Mouse (Mus musculus): ENCODE results near the gene B2m.

Gene B2m

DNA sequence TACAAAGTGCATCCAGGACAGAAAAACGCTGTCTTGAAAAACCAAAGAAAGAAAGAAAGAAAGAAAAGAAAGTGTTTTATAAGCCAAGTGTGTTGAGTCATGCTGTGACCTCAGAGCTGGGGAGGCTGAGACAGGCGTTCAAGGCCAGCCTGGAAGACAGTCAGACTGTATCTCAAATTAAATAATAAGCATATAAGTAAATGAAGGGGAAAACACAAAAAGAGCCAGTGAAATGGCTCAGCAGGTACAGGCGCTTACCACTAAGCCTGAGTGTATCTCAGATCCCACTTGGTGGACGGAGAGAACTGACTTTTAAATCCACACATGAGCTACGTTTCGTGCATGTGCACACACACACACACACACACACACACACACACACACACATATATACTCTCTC lies 1.8 kb downstream of the B2m start:
- no peak for DNase-seq (ENCODE audit: extremely low spot score, low read depth, low spot score)

GRCm38 (mm10) chr2:122149716-122150115 lies 2.2 kb downstream of the B2m start:
- no peak for DNase-seq (ENCODE audit: extremely low spot score, low read depth, low spot score)

DNA sequence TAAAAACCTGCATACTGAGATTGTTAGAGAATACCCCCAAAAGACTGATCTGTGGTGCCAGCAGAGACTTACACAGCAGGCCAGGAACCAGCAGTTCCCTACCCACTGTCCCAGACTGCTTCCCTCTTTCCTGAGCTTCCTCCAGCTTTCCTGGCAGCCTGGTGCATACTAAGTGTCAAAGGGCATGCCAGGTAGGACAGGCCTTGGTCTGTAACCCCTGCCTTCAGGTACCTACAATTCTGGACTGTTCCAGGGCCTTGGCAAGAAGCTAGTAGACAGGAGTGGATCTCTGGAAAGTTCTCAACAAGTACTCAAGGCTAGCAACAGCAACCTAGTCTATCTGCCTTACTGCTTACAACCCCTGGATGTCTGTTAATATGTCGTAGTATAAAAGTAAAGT lies 3.7 kb downstream of the B2m start:
- DNase-seq (ENCODE audit: extremely low spot score, low read depth, low spot score): no peak

GRCm38 (mm10) chr2:122152850-122153249 lies 5.4 kb downstream of the B2m start:
- DNase-seq (ENCODE audit: extremely low spot score, low read depth, low spot score): no peak

GRCm38 (mm10) chr2:122153681-122154365 lies 6.3 kb downstream of the B2m start:
- no peak for DNase-seq (ENCODE audit: extremely low spot score, low read depth, low spot score)

DNA sequence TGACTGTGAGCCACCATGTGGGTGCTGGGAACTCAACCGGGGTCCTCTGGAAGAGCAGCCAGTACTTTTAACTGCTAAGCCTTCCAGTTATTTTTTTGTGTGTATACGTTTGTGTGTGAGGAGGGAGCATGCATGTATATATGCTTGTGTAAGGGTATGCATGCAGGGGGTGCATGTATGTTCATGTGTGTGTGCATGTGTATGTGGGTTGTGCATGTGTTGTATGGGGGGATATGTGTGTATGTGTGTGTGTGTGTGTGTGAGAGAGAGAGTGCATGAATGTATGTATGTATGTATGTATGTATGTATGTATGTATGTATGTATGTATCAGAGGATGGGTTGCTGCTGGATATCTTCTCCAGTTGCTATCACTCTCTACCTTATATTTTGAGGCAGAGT lies 7.0 kb downstream of the B2m start:
- DNase-seq (ENCODE audit: extremely low spot score, low read depth, low spot score): no peak

DNA sequence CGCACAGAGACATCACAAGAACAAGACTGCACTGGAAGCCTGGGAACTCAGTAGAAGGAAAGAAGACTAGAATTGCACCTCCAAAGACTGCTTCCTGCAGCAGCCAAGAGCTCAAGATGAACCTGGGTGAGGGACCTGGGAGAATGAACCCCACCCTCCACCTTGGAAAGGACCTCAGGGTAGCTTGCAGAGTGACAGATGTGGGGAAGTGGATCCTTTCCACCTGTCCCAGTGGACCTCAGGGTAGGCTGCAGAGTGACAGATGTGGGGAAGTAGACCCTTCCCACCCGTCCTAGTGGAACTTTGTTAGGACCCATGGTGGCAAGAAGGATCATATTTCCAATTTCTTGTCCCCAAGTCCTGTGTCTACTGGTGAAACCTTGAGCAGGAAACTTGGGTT lies 7.8 kb downstream of the B2m start:
- no peak for DNase-seq (ENCODE audit: extremely low spot score, low read depth, low spot score)

GRCm38 (mm10) chr2:122156051-122156700 lies 8.7 kb downstream of the B2m start:
- no peak for DNase-seq (ENCODE audit: extremely low spot score, low read depth, low spot score)

- DNase-seq (ENCODE audit: extremely low spot score, low read depth, low spot score): no peak
Measured at GRCm38 (mm10) chr2:122157561-122157960, 10.1 kb downstream of the B2m start.

GRCm38 (mm10) chr2:122158362-122158802 lies 10.9 kb downstream of the B2m start:
- no peak for DNase-seq (ENCODE audit: extremely low spot score, low read depth, low spot score)

DNA sequence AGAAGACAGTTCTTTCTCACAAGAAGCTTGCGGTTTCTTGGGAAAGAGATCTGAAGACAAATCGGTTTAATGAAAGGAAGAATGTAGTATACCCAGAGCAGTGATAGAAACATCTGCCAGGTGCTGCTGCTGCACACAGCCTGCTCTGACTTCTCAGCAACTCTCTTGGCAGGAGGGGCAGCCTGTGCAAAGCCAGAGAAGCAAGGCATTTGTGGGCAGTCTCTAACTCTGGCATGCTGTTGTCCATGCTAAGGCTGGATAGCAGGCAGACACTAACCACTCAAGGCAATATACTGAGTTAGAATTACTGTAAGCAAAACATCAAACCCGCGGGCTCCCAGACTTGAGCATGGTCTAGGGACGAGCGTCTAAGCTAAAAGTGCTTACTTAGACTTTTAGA lies 12.2 kb downstream of the B2m start:
- no peak for DNase-seq (ENCODE audit: extremely low spot score, low read depth, low spot score)

GRCm38 (mm10) chr2:122160680-122161079 lies 13.2 kb downstream of the B2m start, which contains the start of gene Trim69:
Gene Trim69, plus strand, starts transcription at chr2:122160700.
- no peak for DNase-seq (ENCODE audit: extremely low spot score, low read depth, low spot score)

GRCm38 (mm10) chr2:122161542-122161941 lies 14.1 kb downstream of the B2m start:
- DNase-seq (ENCODE audit: extremely low spot score, low read depth, low spot score): no peak

DNA sequence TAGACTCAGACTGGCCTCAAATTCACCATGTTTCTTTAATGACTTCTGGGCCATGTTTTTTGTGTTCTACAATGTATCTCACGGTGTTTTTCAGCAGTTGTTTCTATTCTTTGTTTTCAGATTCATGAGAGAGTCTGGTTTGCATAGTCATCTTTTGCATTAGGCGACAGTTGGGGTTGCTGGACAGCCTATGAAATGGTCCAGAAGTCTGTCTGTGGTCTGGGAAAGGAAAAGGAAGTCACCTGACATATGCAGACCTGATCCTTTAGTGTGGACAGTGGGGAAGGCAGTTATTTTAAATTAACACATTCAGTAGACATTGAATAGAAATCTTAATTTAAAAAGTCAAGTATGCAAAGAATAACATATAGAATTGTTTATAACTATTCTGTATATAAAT lies 15.0 kb downstream of the B2m start:
- no peak for DNase-seq (ENCODE audit: extremely low spot score, low read depth, low spot score)

DNA sequence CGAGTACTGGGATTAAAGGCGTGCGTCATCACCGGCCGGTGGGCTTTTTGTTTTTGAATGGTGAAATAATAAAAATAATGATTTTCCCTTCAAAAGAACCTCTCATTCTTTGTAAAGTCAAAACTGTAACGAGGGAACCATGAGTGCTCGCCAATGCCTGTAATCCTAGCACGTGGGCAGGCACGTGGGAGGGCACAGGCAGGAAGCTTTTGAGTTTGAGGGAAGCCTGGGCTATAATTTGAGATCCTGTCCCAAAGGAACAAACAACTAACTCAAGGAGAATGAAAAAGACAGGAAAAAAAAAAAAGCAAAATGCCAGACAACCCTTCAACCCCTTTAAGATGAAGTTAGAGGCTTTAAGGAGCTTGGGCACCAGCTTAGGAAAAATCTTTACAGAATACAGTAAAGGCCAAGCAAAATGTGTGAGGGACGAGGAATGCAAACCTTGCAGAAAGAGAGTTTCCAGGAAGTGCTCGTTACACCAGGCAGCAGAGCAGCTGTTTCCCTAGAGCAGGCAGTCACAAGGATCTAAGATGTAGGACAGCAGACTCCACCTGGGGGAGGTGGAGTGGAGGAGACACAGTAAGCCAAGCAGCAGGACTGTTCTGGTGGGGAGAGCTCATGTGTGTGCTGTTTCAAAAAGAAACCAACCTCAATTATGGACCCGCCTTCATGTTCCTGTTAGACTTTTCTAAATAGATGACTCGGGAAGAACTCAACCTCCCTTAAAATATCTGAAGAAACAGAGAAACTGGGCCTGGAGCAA lies 16.1 kb downstream of the B2m start:
- no peak for DNase-seq (ENCODE audit: extremely low spot score, low read depth, low spot score)

- no peak for DNase-seq (ENCODE audit: extremely low spot score, low read depth, low spot score)
Measured at GRCm38 (mm10) chr2:122164293-122164692, 16.8 kb downstream of the B2m start.

DNA sequence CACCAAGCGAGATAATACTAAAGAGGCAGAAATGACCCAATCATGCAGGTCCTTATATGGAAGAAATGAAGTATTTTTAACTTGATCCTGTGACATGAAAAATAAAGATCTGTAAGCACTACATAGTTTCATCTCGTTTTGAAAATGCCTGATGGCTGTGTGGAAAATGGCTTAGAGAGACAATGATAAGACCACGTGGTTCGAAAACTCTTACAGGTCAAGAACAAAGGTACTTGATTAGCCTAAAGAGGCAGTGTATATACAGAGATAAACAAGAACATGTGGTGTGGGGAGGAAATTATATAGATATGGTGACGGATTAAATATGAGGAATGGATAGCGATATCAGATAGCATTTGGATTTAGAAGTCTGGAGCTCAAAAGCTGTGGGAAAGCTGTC lies 23.8 kb downstream of the B2m start:
- no peak for DNase-seq (ENCODE audit: extremely low spot score, low read depth, low spot score)

GRCm38 (mm10) chr2:122172188-122172587 lies 24.7 kb downstream of the B2m start:
- DNase-seq (ENCODE audit: extremely low spot score, low read depth, low spot score): no peak

DNA sequence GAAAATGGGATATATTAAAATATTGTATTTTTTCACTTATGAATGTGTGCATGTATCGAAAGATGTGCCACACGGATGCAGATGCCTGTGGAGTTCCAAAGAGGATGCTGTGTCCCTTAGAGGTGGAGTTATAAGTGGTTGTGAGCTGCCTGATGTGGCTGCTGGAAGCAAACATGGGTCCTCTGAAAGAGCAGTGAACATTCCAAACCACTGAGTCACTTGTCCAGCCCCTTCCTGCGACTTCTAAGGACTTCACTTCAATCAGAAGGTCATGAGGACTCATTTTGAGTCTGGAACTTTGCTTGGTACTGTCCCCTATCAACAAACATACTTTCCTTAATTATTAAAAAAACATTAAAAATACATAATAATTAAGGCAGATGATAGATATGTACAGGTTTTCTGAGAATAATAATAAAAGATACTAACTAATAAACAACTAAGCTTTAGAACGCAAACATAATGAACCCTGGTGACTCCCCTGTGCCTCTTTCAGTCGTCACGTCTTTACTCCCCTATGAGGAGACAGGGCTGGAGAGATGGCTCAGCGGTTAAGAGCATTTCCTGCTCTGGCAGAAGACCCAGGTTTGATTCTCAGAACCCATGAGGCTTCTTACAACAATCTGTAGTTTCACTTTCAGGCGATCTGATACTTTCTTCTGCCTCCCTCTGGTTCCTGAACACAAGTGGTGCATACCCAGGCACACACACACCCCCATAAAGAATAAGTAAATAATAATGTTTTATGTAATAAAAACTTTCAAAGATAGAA lies 32.8 kb downstream of the B2m start:
- DNase-seq (ENCODE audit: extremely low spot score, low read depth, low spot score): no peak

- no peak for DNase-seq (ENCODE audit: extremely low spot score, low read depth, low spot score)
Measured at GRCm38 (mm10) chr2:122185086-122185485, 37.6 kb downstream of the B2m start.

- no peak for DNase-seq (ENCODE audit: extremely low spot score, low read depth, low spot score)
Measured at GRCm38 (mm10) chr2:122186106-122186505, 38.6 kb downstream of the B2m start, which contains the start of the genes Patl2 and Terb2. Gene Patl2, minus strand, starts transcription at chr2:122186189. Gene Terb2, plus strand, starts transcription at chr2:122186272.

Data from hindlimb bud, embryonic 11.5 days (tissue).